Mouse (Mus musculus) layer of hippocampus, postnatal 10 days (tissue): ENCODE measurements around the gene Bend6. TPM values are rescaled to one million over a fixed set of nuclear protein-coding genes. Genes with fewer than 3 reads are reported as not detected.
"Not testable (repeated sequence)": the region's sequence is repeated elsewhere in the genome, so short reads cannot be mapped to it uniquely, and the experiment has no call there.

Experiments
- DNase-seq, 2 experiments: peaks; one replicate each; pipeline ENCODE4 v3.0.0; 2021; ENCODE audit warnings: low spot score in 2 of 2
- total RNA-seq, 2 experiments: library from RNA; stranded (reverse); gene quantifications; 2 replicates each; pipeline ENCODE4 v1.2.3; 2021

The Bend6 gene
- total RNA-seq, 2 experiments from 2014 or later: 106 to 117 TPM

DNA sequence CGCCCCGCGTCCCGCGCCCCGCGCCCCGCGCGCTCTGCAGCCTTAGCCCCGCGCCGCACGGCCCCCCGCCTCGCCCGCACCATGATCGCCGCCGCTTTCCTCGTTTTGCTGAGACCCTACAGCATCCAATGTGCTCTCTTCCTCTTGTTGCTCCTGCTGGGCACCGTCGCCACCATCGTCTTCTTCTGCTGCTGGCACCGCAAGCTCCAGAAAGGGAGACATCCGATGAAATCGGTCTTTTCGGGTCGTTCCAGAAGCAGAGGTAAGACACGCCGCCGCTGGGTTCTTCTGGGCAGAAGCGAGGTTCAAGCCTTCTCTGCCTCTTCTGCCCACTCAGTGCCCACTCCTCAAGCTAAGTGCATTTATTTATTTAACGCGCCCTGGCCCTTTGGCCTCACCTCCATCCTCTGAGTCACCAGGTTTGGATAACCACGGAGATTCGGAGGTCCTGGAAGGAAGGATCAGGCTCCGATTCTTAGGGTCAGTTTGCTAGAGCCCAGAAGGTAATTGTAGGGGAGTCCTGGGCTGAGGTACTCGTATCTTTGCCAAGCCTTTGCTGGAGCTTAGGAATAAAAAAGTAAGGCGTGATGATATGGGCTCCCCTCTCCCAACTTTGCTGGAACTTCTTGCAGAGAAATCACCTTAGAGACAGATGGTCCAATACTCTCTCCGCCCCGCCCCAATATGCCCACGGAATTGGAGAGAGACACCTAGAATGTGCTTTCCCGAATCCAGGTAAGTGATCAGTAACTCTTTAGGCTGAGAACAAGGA lies 761 bp upstream of the Bend6 start, which contains the start of gene Dst:
Gene Dst (plus strand): TSS at position 35 of the 772 bp plus-strand sequence.
- DNase-seq: no peak

DNA sequence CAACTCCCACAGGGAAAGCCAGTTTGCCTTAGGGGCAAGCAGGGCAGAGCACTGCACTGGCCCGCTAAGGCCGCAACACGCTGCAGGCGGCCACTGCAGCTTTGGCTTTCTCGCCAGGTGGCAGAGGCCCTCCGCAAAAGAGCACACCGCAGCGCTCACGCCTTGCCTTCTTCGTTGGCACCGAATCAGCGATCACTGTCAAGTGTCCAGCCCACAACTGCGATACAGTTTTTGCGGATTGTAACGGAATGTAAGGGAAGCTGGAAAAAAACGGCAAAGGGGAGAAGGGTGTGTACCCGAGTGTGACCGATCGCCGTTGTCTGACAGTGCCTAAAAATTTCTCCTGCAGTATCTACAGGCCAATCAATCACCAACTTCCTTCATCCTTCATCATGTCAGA lies 689 bp downstream of the Bend6 start:
- peak; percentile 10 to 40 for DNase-seq

DNA sequence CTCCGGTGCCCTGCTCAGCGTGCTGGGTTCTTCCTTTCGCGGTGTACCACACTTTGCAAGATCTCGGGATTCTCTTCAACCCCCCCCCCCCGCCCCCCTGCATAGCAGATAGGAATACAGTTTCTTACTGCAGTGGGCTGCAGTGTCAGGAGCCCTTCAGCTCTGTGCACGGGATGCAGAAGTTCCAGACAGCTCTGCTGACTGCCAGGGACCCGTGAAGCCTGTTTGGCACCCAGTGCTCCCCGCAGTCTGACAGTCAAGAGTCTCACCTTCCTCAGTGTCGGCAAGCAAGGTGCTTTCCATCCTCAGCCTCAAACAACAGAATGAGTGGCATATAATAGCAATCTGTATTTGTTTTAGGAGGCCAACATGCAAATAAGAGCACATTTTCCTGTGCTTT lies 1.4 kb downstream of the Bend6 start:
- no peak for DNase-seq

DNA sequence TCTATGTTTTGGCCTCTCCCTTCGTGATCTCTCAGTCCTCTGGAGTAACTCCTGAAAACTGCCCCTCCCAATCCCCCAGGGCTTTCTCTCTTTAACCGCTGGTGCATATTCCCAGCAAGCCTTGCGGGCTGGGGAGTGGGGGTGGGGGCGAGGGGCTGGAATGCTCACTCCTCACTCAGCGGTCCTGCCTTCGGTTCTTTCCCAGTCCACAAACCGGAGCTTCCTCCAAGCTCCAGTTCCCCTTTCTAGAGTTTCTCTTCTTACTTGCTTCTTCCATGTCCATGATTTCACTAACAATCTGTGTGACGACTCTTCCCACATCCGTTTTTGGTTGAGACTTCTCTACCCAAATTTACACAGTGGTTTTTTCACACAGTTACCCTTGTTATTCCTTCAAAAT lies 4.0 kb downstream of the Bend6 start:
- no peak for DNase-seq

DNA sequence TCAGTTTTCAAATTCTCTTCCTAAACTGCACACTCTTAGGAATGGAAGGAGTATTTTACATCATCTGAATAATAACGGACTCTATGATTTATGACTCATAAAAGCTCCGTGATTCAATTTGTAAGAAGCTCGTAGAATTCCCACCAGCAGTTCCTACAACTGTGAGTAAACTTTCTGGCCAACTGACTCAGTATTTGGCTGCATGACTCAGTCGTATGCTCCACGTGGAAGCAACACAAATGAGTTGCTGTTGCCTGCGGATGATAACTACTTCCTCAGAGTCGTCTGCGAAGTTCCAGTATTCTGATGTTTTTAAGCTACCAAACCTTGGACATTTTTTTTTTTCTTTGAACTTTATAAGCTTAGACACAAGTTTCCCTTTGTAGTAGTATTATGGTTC lies 7.4 kb downstream of the Bend6 start:
- DNase-seq: no peak

DNA sequence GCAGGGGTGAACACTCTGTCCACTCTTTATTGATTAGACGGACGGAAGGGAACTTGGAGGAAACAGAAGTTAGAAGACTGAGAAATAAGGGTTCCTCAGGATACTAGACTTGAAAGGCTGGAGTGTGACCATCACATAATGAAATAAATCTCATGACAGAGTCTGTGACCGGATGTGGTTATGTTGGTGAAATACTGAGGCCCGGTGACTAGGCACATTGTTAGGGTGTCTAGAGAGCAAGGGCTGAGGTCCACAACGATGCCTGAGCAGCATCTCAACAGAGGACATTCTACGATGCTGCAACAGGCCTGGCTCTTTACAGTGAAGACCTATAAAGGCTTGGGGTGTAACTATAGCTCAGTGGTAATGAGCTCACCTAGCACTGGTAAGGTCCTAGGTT lies 9.2 kb downstream of the Bend6 start:
- DNase-seq: no peak

DNA sequence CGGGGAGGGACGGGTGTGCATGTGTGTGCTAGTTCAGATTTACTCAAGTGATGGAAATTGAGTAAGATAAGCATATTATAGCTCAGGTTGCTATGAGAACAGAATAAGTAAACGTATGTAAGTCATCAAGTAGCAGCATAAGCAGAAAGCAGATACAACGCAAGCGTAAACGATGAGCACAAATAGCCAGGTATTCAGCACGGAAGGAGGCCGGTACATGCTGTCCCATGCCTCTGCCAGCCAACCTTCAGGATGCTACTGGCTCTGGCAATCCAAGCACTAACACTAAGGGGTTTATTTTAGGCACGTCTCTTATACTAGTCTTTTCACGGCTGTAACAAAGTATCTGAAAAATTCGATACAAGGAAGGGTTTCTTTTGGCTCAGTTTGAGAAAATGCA lies 10.2 kb downstream of the Bend6 start:
- DNase-seq: no peak

DNA sequence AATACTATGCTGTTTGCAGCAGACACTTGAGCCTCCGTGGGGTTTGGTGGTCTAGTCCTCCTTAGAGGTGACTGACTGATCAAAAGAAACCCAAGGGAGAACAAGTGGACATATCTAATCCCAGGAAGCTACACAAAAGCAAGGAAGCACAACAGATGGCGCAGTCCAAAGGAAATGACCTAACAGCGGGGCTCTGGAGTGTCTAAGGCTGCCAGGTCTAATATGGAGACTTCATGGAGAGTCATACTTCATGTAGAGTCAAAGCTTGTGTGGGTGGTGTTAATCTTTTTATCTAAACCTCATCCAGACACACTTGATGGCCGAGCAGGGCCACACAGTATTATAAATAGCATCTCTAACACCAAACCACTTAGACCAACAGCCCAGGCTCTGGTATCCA lies 10.9 kb downstream of the Bend6 start:
- DNase-seq: no peak

DNA sequence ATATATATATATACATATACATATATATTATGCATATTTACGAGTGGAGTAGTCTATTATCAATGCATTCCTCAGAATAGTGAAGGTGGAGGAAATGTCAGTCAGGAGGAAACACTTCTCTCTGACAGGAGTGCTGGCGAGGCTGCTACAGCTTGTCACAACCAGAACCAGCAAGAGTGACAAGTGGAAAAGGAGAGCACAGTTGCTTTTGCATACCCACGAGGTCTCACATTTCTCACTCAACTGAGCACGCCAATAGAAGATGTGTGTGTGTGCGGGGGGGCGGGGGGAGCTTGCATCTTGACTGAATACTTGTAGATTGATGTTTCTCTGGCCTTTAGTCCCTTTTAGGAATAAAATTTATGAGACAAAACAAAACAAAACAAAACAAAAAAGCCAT lies 11.5 kb downstream of the Bend6 start:
- no peak for DNase-seq

DNA sequence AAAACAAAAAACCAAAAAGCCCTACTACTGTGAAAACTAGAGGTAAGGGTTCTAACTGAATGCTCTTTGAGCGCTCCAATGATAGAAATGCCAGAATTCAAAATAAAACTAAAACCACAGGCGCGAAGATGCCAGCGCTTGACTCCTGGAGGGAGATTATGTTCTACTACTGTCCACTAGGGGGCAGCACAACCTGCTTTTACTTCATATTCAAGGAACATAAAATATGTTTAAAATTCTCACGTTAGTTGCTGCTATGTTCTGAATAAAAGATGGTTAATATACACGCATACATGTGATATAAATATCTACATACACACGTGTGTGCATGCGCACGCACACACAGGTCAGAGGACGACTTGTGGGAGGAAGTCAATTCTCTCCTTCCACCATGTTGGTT lies 14.8 kb downstream of the Bend6 start:
- peak; percentile 51 to 65 for DNase-seq

DNA sequence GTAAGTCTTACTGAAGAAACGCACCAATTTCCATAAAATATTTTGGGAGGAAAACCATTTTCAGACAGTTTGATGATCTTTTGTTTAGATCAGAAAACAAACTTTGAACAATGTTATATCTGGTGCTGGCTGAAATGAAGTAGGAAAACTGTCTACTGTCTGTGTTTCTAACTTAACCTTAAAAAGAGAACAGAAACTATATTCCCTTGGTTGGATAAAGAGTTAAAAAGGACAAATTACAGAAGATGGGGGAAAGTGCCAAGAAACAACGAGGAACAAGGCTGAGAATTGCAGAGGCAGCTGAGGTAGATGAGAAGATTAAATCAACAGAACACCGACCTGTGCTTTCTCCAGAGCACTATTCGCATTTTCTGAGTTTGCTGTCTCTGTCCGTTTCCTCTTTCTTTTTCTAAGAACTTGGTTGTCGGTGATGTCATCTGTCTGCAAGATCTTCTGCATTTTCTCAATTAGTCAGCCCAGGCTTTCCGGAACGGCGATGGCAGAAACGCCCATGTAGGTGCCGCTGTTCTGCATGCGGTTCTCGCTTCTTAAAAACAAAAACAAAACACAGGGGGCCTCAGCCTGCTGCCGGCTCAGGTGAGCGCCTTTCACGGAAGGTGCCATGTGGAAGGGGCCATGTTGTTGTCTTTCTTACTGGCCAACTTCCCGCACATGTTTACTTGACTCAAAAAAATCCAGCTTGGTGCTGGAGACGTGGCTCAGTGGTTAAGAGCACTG lies 24.3 kb downstream of the Bend6 start:
- DNase-seq: peak; percentile 20 to 29

DNA sequence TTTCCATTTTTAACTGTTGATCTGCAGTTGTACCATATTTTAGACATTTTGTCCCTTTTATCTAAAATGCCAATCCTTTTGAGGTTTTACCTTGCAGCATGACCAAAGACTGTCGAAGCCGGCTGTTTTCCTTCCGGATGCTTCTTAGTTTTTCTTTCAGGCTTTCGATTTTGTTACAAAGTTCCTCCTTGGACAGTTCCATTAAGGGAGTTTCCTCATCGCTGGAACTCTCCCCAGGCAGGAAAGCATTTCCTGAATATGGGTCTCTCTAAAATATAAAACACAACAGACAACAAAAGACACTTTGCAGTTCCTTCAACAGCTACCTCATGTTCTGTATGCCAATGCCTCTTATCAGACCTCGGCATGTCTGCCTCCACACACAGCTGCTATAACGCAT lies 29.4 kb downstream of the Bend6 start:
- no peak for DNase-seq

DNA sequence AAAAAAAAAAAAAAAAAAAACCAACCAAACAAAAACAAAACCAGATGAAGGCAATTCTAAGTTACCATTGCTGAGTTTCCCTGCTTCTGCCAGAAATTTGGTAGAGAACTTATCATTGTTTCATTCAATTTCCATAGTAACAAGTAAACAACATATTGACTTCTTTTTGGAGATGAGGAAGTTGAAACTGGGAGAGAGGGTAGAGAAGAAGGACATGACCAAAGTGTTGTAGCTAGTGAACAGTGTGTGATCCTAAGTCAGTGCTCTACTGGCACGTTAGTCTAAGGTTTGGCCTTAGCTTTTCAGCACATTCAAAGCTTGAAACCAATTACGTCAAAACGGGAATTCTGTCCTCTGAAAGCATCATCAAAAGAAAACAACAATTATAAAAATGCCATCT lies 31.2 kb downstream of the Bend6 start:
- DNase-seq: no peak

DNA sequence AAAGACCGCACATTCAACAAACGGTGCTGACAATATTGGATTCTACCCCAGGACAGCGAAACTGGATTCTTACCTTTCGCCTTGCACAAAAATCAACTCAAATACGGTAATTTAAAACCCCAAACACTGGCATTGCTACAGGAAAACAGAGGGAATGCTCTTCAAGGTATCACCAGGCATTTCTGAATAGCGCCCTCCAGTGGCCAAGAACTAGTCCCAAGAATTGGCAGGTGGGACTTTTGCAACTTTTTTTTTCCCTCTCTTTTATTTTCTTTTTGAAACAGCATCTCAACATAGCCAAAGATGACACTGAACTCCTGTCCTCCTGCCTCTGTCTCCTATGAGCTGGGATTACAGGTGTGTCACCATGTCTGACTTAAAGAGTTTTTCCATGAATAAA lies 31.9 kb downstream of the Bend6 start:
- DNase-seq: no peak

DNA sequence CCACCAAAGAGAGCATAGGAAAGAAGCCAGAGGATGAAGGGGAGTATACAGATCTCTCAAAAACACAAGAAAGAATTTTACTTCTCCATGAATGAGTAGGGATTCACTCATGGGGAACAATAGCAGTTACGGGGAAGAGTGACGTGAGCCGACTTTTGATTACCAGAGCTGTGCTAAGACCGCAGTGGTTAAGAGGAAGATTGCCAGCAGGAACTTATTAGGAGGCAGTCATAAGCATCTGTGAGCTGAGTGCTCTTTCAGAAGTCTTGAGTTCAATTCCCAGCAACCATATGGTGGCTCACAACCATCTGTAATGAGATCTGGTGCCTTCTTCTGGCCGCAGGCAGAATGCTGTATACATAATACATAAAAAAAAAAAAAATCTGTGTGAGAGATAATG lies 34.1 kb downstream of the Bend6 start:
- no peak for DNase-seq

DNA sequence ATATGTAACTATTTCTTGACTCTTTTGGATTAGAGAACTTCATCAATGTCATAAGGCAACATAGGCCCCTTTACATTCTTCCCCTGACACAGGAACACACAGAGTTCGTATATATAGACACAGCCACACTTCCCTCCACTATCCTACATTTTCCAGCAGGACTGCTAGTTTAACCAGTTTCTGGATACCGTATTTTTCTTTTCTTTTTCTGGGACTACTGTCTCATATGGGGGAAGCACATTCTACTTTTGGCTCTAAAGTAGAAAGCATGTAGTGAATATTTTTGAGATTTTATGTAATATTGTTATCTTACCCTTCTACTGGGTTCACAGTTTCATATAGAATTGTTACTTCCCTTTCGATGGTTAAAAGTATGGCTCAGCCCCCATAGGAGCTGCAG lies 38.2 kb downstream of the Bend6 start:
- no peak for DNase-seq

DNA sequence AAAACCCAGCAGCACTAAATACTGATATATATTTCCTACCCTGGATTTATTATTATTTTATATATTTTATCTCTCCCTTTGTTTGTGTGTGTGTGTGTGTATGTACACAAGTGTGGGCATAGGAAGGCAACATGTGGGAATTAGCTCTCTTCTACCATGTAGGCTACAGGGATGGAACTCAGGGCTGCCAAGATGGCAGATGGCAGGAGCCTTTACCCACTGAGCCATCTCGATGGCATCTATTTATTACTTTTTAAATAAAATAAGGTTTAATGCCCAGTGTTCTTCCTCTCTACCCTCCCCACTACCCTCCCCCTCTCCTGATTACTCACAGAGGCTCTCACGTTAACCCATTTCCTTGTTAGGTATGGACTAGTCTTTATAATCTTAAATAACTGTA lies 38.6 kb downstream of the Bend6 start:
- no peak for DNase-seq

DNA sequence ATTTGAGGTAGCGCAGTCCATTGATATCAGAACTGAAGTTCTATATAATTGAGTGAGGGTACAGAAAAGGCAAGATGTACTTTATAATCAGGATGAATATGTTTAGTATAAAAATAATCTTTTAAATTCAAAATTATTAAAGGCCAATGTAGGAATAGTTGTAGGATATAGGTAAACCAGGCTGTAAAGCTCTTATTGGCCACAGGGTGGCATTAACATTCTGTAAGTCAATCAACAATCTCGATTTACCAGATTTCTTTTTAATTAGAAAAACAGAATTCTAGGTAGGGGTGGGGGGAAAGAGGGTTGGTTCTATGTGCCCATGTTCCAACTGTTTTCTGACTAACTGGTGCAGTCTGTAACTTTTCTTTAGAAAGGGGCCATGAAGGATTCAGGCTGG lies 60.8 kb downstream of the Bend6 start:
- no peak for DNase-seq

DNA sequence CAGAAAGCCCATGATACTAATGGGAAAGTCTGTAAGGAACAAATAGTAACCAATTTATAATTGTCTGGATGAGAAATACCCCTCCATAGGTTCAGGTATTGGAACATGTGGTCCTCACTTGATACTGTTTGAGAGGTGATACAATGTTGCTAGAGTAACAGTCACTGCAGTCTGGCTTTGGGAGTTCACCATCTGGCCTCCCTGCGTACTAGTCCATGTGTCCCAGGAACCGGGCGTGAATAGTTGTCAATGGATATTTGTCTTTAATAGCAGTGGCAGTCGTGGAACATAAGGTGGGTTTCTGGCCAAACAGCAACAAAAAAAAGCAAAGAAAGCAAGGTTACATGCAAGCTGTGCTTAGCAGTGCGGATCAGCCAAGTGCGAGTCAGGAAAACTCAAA lies 63.8 kb downstream of the Bend6 start:
- peak in 1 of 2 experiments; percentile 3 for DNase-seq

DNA sequence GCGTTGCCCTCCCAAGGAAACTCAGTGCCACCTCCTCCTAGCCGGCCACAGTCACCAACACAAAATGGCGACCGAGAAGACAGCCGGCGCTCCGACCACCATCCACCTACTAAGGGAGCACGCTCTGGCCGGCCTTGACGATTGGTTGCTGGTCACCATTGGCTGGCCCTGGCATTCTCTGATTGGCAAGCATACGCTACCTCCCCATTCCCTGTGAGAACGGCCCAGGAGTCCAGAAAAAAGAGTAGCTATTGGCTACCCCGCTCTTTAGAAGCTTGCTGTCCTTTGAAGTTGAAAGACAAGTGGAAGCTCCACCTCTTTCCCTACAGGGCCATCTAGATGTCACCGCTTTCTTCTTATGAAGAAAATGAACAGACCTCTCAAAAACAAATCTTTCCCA lies 68.7 kb downstream of the Bend6 start:
- not testable (repeated sequence) for DNase-seq

DNA sequence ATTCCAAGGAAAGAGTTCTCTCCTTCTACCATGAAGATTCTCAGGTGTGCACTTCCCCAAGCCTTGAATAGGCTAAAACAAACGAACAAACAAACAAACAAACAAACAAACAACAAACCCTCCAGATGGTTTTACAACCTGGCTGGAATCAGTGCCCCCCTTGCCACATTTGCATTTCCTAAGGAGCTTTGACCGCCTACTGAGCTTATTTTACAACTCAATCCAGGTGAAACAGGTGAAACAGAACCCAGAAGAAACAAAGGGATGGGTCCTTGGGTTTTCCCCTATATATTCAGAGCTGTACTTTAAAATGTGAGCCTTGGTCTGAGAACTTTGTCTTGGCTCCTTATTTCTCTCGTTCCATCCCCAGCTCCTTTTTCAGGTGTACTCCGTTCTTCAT lies 77.0 kb downstream of the Bend6 start:
- no peak for DNase-seq

DNA sequence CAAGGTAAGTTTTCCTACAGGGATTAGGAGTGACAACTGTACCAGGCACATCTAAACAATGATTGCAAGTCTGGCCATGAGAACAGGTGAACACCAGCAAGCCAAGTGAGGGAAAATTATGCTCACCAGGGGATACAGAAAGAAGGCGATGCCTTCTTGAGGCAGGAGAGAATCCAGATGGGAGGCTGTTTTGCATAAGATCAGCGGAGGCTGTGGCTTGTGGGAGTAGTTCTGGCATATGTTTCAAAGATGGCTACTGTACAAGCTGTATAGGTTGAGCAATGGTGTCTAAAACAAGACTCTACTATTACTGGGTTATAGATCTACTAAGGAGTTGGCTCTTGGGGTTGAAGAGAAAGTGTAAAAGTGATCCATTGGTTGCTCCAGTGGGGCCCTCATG lies 89.7 kb downstream of the Bend6 start:
- no peak for DNase-seq
